Mouse (Mus musculus) embryo, embryonic 10 days (tissue): Measurements from ENCODE around the gene Myh13.

ENCODE experiments used
- DNase-seq: peaks from one replicate; pipeline ENCODE4 v3.0.0-alpha.2; 2015; ENCODE audit warnings: low spot score

The Myh13 gene

GRCm38 (mm10) chr11:67321358-67321757, at the start of gene Myh13:
Gene Myh13, plus strand, starts transcription at chr11:67321658.
- DNase-seq = no peak

DNA sequence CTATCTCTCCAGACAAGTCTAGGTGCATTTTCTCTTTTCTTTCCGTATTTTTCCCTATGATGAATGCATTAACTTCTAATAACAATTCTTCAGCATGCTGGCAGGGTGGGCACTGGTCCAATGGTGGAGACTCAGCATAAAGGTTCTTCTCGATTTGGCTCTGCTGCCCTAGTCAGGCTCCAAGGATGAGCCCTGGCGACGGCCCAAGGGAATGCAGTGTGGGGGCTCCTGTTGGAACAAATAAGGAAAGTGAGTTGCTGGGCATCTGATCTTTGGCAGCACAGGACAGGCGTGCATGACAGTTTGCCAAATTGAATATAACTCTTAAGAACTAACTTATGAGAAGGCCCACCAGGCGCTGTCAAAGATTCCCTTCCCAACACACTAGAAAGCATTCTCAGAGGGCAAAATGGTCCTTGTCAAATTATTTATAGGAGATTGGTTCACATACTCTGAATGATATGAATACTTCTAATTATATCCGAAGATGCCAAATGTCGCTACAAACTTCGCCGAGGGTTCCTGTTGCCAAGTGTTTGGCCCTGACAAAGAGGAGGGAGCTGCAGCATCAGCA, 44.8 kb upstream of the Myh13 start, which contains the start of gene Myh8:
Myh8 (plus strand) TSS at position 524 of the 574 bp plus-strand sequence.
- no peak for DNase-seq

DNA sequence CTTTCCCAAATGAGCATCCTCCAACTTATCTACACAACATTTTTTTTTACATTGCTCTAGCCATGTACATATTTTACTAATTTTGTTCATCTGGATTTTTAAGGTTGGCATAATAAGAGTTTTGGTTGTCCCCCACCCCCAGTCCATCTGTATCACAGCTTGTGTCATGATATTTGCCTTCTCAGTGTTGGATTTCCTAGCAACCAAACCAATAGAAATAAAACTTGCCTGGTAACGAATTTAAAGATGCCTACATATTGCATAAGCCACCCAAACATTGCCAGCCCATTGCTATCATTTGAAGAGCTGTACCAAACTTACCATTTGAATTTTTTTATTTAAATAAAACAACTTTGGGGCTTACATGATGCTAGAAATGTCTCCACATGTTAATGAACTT, 28.0 kb upstream of the Myh13 start:
- DNase-seq = no peak

DNA sequence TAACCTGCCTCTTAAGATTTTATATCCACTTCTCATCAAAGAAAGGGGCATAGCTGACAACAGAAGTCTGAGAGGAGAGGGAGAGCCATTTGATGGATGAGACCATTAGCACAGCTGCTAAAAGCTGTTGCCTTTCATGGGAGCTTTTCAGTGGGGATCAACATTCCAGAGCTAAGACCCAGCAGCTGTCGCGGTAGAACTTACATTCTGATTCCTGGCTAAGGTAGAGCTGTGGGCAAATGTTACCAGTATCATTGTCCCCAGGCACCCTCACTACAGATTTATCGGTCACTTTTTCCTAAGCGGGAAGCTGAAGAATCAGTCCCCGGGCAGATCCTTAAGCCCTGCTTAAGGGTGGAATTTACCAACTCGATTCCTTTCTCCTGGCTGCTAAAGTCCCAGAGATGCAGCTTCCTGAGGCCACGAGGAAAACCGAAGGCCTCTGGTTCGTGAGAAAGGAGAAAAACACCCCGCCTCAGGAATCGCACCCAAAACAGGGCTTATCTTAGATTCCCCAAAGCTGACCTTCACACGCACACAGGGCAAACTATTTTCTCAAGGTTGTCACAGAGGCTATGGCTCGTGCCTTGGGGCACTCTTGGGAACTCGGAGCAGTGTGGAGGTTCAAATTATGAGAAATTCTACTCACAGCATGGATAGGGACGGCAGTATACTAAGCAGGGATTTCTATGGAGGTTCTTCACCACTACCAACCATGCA, 7.6 kb upstream of the Myh13 start:
- DNase-seq = peak; percentile 64

GRCm38 (mm10) chr11:67326536-67326935, 5.1 kb downstream of the Myh13 start:
- DNase-seq = no peak

DNA sequence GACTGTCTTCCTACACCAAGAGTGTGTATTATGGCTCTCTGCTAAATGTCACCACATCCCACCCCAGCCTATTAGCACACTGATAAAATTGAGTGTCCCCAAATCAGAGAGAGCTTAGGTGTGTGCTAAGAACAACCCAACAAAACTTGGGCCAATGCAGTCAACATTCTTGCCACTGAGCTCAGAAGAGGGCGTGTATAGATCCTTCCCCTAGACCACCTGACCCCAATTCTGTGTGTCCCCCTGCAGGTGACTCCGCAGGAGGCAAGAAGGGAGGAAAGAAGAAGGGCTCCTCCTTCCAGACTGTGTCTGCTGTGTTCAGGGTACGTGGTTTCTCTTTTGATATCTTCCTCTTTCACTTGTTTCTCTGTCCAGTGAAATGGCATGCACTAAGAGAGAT, 23.1 kb downstream of the Myh13 start:
- no peak for DNase-seq

- DNase-seq = no peak
Measured at GRCm38 (mm10) chr11:67345186-67345855, 23.9 kb downstream of the Myh13 start.

DNA sequence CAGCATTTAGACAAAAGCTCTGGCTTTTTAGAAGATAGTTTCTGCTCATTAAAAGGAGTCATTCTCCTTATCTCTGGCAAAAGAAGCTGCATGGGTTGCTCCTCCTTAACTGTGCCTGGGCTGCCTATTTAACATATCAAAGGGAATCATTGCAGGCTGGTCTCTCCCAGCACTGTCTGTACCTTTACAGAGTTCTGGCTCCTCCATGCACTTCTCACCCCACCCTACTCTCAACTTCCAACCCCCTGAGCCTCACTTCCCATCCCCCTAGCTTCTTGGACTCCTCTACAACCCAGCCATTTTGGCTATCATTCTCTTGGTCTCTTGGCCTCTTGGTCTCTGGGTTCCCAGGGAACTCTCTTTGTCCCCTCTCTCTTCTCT, 24.4 kb downstream of the Myh13 start:
- DNase-seq = no peak

DNA sequence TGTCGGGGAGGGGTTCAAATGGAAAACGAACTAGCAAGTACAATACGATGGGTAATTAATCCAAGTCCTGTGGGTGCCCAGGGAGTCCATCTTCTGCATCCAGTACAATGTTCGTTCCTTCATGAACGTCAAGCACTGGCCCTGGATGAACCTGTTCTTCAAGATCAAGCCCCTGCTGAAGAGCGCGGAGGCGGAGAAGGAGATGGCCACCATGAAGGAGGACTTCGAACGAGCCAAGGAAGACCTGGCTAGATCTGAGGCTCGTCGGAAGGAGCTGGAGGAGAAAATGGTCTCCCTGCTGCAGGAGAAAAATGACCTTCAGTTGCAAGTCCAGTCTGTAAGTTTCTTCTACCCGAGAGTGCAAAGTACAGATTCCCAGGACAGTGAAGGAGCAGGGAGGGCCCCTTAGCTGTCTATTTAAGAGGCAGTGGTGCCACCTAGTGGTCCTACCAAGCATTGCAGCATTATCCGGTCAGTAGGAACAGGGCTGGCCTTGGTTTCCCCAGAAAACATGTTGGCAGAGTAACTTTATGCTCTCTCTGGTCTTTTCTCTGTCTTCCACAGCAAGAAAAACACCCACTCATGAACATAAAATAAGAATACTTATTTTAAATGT, 28.8 kb downstream of the Myh13 start:
- peak; percentile 91 for DNase-seq

- DNase-seq = peak; percentile 35
Measured at GRCm38 (mm10) chr11:67353011-67353410, 31.6 kb downstream of the Myh13 start.

DNA sequence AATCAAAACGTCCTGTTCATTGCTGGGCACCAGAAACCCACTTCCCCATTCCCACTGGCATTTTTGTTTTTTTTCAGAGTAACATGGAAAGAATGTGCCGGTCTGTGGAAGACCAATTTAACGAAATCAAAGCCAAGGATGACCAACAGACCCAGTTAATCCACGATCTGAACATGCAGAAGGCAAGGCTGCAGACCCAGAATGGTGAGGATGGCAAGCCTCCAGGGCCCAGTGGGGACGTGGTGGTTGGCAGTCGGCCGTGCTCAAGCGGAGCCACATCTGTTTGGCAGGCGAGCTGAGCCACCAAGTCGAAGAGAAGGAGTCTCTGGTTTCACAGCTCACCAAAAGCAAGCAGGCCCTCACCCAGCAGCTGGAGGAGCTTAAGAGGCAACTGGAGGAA, 36.6 kb downstream of the Myh13 start:
- DNase-seq = no peak

GRCm38 (mm10) chr11:67362236-67362635, 40.8 kb downstream of the Myh13 start:
- DNase-seq = no peak

- DNase-seq = no peak
Measured at GRCm38 (mm10) chr11:67364551-67364950, 43.1 kb downstream of the Myh13 start.

GRCm38 (mm10) chr11:67364986-67365721, 43.7 kb downstream of the Myh13 start:
- DNase-seq = no peak

- DNase-seq = no peak
Measured at GRCm38 (mm10) chr11:67366936-67367335, 45.5 kb downstream of the Myh13 start.

DNA sequence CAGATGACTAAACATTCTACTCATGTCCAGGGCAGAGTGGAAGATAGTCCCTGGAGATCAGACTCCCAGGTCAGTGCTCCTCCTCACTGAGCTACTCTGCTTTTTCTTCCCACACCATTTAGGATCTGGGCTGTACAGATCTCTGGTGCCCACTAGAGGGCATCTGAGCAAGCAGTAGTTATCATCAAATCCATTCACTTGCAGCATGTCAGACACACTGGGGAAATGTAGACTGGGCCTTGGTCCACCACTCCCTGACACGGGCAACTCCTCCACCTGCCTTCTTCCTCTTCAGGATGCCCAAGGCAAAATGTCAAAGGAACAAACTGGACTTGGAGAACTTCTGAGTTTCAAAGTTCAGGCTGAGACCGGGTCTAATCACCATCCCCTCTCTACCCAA, 51.9 kb downstream of the Myh13 start:
- peak; percentile 63 for DNase-seq

- DNase-seq = peak; percentile 56
Measured at GRCm38 (mm10) chr11:67376308-67376707, 54.9 kb downstream of the Myh13 start.

DNA sequence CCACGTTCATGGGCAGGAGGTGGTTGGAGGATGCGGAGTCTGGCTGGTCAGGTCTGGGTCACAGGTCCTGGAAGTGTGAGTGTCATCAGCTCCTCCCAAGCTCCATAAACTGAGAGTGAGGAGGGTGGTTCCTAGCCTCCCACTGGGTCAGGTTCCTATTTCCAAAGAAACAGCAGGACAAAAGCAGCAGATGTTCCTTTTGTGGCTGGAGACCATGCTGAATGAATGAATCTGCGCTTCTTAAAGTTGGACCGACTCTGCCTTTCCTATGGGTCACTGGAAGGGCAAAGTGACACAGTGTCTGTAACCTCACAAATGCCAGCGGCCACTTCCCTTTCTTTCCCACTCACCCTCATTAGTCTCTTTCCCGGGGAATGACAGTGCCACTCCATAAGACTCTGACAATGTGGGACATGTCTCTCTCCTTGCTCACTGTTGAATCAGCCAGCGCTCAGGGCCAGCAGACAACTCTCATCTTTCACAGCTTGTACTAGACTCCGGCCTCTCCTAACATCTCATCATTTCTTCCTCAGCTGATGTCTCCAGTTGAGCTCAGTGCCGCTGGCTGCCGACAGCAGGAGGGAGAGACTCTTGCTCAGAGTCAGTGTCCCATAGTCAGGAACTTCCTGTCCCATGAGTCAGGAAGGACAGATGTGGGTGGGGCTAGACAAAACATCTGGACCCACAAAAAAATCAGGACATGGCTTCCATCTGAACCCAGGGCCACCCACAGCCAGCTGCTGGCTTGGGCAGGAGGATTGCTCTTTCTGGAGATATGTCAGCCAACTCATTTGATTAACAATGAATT, 58.4 kb downstream of the Myh13 start:
- peak; percentile 76 for DNase-seq

DNA sequence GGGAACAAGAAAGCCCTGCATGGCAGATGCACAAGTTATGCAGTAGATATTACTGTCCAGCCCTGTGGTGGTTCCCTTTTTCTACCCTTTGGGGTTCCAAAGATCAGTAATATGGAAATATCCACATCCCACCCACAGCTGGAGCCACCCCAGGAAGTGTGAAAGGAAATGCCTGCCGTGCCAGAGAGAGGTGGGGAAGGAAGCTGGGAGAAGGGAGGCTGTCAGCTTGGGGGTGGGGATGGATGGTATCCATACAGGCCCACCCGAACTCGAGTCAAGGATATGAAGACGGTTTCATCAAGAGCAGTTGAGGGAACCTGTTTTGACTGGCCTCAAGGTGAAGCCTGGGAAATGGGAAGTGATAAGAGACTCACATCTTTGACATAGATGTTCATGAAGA, 60.4 kb downstream of the Myh13 start:
- no peak for DNase-seq

- no peak for DNase-seq
Measured at GRCm38 (mm10) chr11:67384653-67385052, 63.2 kb downstream of the Myh13 start.

GRCm38 (mm10) chr11:67386815-67387415, 65.5 kb downstream of the Myh13 start:
- peak; percentile 13 for DNase-seq
